ENCODE assay signal across 22 mouse cellular contexts in genomic region chr13:98392031-98392430, GRCm38 (mm10). TPM values are rescaled to one million over a fixed set of nuclear protein-coding genes. Genes with fewer than 3 reads are reported as not detected.
A peak's percentile ranks its signal among the peaks of the same experiment; 100 is the strongest.
DNase-seq lines count a peak whose midpoint lies in the region; ATAC-seq lines count a peak whose summit lies in the region.
"Had no signal": no experiment of that assay in that cellular context is flagged by ENCODE, and none has a peak within 500 bp of the region (broad histone marks: within the 10 kb centered on the region; RNA-seq: fewer than 3 reads in every experiment).

No protein-coding gene starts in this region.

- DNase-seq in kidney, adult 9 months, result no peak
- DNase-seq in midbrain, embryonic 11.5 days (ENCODE audit: low spot score, missing footprints), result peak; percentile 91
- no peak for DNase-seq in embryonic facial prominence, embryonic 11.5 days (ENCODE audit: low spot score)
- DNase-seq: cerebellum, adult 11 months; cerebellum, adult 9-11 months; gastrocnemius, postnatal 36 days had no signal

- peaks cover 47% of the 10 kb centered on the region for H3K4me1 ChIP-seq in kidney, embryonic 15.5 days
- H3K4me1 ChIP-seq in midbrain, embryonic 11.5 days (ENCODE audit: control insufficient read depth, insufficient read depth, low read length), result peaks cover 7% of the 10 kb centered on the region; the same call in 1 of the 2 replicates
- H3K4me1 ChIP-seq in midbrain, embryonic 16.5 days (ENCODE audit: control insufficient read depth, insufficient read depth, low read length), result peaks cover 10% of the 10 kb centered on the region; the same call in 1 of the 2 replicates
- H3K4me1 ChIP-seq in embryonic facial prominence, embryonic 11.5 days (ENCODE audit: control insufficient read depth, insufficient read depth, low read length), result peaks cover 7% of the 10 kb centered on the region; the same call in 1 of the 2 replicates
- peaks cover 43% of the 10 kb centered on the region for H3K4me1 ChIP-seq in limb, embryonic 13.5 days
- peaks cover 19% of the 10 kb centered on the region for H3K4me1 ChIP-seq in heart, embryonic 12.5 days (replicated peaks)

- H3K9ac ChIP-seq in kidney, embryonic 15.5 days, result no peak overlapping the region
- no peak overlapping the region for H3K9ac ChIP-seq in midbrain, embryonic 11.5 days (ENCODE audit: low read length)
- no peak overlapping the region for H3K9ac ChIP-seq in midbrain, embryonic 16.5 days (ENCODE audit: low read depth, low read length)
- no peak overlapping the region for H3K9ac ChIP-seq in embryonic facial prominence, embryonic 11.5 days (replicated peaks; ENCODE audit: low read length)
- H3K9ac ChIP-seq in limb, embryonic 13.5 days, result no peak overlapping the region
- H3K9ac ChIP-seq in heart, embryonic 12.5 days, result no peak overlapping the region
- H3K9ac ChIP-seq: midbrain, embryonic 12.5 days had no signal

- no peak overlapping the region for H3K4me3 ChIP-seq in kidney, embryonic 15.5 days (replicated peaks)
- no peak overlapping the region for H3K4me3 ChIP-seq in midbrain, embryonic 11.5 days (ENCODE audit: low read depth, low read length)
- H3K4me3 ChIP-seq in midbrain, embryonic 16.5 days (ENCODE audit: low read depth, low read length), result no peak overlapping the region
- no peak overlapping the region for H3K4me3 ChIP-seq in embryonic facial prominence, embryonic 11.5 days (ENCODE audit: low read depth, low read length)
- no peak overlapping the region for H3K4me3 ChIP-seq in limb, embryonic 13.5 days
- H3K4me3 ChIP-seq in heart, embryonic 12.5 days, result no peak overlapping the region

- peak overlapping the region; percentile 79 for H3K4me2 ChIP-seq in kidney, embryonic 15.5 days
- H3K4me2 ChIP-seq in midbrain, embryonic 11.5 days, result no peak overlapping the region
- no peak overlapping the region for H3K4me2 ChIP-seq in midbrain, embryonic 16.5 days (ENCODE audit: low read length)
- no peak overlapping the region for H3K4me2 ChIP-seq in embryonic facial prominence, embryonic 11.5 days (ENCODE audit: low read depth, low read length)
- peak overlapping the region; percentile 84; the same call in 1 of the 2 replicates for H3K4me2 ChIP-seq in limb, embryonic 13.5 days (replicated peaks)
- H3K4me2 ChIP-seq in heart, embryonic 12.5 days, result no peak overlapping the region

- no peaks in the 10 kb centered on the region for H3K36me3 ChIP-seq in kidney, embryonic 15.5 days
- H3K36me3 ChIP-seq in midbrain, embryonic 11.5 days (ENCODE audit: control insufficient read depth, insufficient read depth, low read length), result no peaks in the 10 kb centered on the region
- no peaks in the 10 kb centered on the region for H3K36me3 ChIP-seq in midbrain, embryonic 16.5 days (ENCODE audit: control insufficient read depth, insufficient read depth, low read length)
- no peaks in the 10 kb centered on the region for H3K36me3 ChIP-seq in embryonic facial prominence, embryonic 11.5 days (replicated peaks; ENCODE audit: control insufficient read depth, insufficient read depth, low read depth, low read length)
- H3K36me3 ChIP-seq in limb, embryonic 13.5 days, result no peaks in the 10 kb centered on the region
- H3K36me3 ChIP-seq in heart, embryonic 12.5 days, result no peaks in the 10 kb centered on the region
- H3K36me3 ChIP-seq: intestine, embryonic 15.5 days; midbrain, embryonic 12.5 days had no signal

- H3K9me3 ChIP-seq in kidney, embryonic 15.5 days (replicated peaks), result no peaks in the 10 kb centered on the region
- H3K9me3 ChIP-seq in midbrain, embryonic 11.5 days (ENCODE audit: control insufficient read depth, low read length), result no peaks in the 10 kb centered on the region
- no peaks in the 10 kb centered on the region for H3K9me3 ChIP-seq in midbrain, embryonic 16.5 days (replicated peaks; ENCODE audit: control insufficient read depth, low read length, poor library complexity, severe bottlenecking)
- H3K9me3 ChIP-seq in embryonic facial prominence, embryonic 11.5 days (replicated peaks; ENCODE audit: control insufficient read depth, low read length), result no peaks in the 10 kb centered on the region
- no peaks in the 10 kb centered on the region for H3K9me3 ChIP-seq in limb, embryonic 13.5 days
- 0 out of 2 replicates have a peak, but pooled peaks cover 5% of the 10 kb centered on the region for H3K9me3 ChIP-seq in heart, embryonic 12.5 days (replicated peaks)
- H3K9me3 ChIP-seq: intestine, embryonic 15.5 days; midbrain, embryonic 12.5 days had no signal

- WGBS in kidney, embryonic 15.5 days, result 18% methylated on average over 6 of the region's 6 CpGs
- WGBS in midbrain, embryonic 11.5 days, result 16% methylated on average over 6 of the region's 6 CpGs
- WGBS in midbrain, embryonic 16.5 days, result 20% methylated on average over 6 of the region's 6 CpGs
- WGBS in embryonic facial prominence, embryonic 11.5 days, result 8% methylated on average over 6 of the region's 6 CpGs
- 28% methylated on average over 6 of the region's 6 CpGs for WGBS in limb, embryonic 13.5 days
- 34% methylated on average over 6 of the region's 6 CpGs for WGBS in heart, embryonic 12.5 days

- peak overlapping the region; percentile 85 for H3K27ac ChIP-seq in kidney, embryonic 15.5 days
- H3K27ac ChIP-seq in midbrain, embryonic 11.5 days (ENCODE audit: low read depth, low read length), result no peak overlapping the region
- no peak overlapping the region for H3K27ac ChIP-seq in midbrain, embryonic 16.5 days (ENCODE audit: low read length)
- H3K27ac ChIP-seq in embryonic facial prominence, embryonic 11.5 days (replicated peaks; ENCODE audit: low read depth, low read length), result peak overlapping the region; percentile 52; the same call in 1 of the 2 replicates
- peak overlapping the region; percentile 39; the same call in 1 of the 2 replicates for H3K27ac ChIP-seq in limb, embryonic 13.5 days
- no peak overlapping the region for H3K27ac ChIP-seq in heart, embryonic 12.5 days (ENCODE audit: poor library complexity, severe bottlenecking)
- H3K27ac ChIP-seq: intestine, embryonic 15.5 days; macrophage; midbrain, embryonic 12.5 days had no signal

- ATAC-seq in kidney, embryonic 15.5 days (replicated peaks; ENCODE audit: low FRiP score), result no peak
- no peak for ATAC-seq in midbrain, embryonic 11.5 days (ENCODE audit: low FRiP score)
- no peak for ATAC-seq in midbrain, embryonic 16.5 days
- no peak for ATAC-seq in embryonic facial prominence, embryonic 11.5 days (replicated peaks; ENCODE audit: insufficient number of reproducible peaks, low FRiP score, low TSS enrichment, low read depth)
- ATAC-seq in limb, embryonic 13.5 days (ENCODE audit: low FRiP score, low read depth), result no peak
- ATAC-seq in megakaryocyte-erythroid progenitor cell, adult 5-6 weeks (replicated peaks; ENCODE audit: low FRiP score, low TSS enrichment, poor library complexity, severe bottlenecking), result no peak
- no peak for ATAC-seq in heart, embryonic 12.5 days (ENCODE audit: insufficient number of reproducible peaks, low FRiP score)

- H3K27me3 ChIP-seq in kidney, embryonic 15.5 days, result peaks cover 57% of the 10 kb centered on the region
- H3K27me3 ChIP-seq in midbrain, embryonic 11.5 days (ENCODE audit: control insufficient read depth, insufficient read depth, low read length), result peaks cover 53% of the 10 kb centered on the region
- H3K27me3 ChIP-seq in midbrain, embryonic 16.5 days (ENCODE audit: control insufficient read depth, insufficient read depth, low read depth, low read length), result peaks cover 44% of the 10 kb centered on the region
- H3K27me3 ChIP-seq in embryonic facial prominence, embryonic 11.5 days (ENCODE audit: control insufficient read depth, insufficient read depth, low read length), result peaks cover 16% of the 10 kb centered on the region
- peaks cover 76% of the 10 kb centered on the region for H3K27me3 ChIP-seq in limb, embryonic 13.5 days
- H3K27me3 ChIP-seq in heart, embryonic 12.5 days (replicated peaks), result peaks cover 66% of the 10 kb centered on the region
- H3K27me3 ChIP-seq: Patski had no signal

RNA-seq across cellular contexts. Expression of gene Foxd1, which starts 38.0 kb away (rescaled TPM):
- polyA plus RNA-seq in kidney, embryonic 15.5 days (2015; fragmentation: Nextera tagmentation; extraction: Ambion mirVana), result 4.7 and 5.0 TPM in 2 replicates
- 4.4 and 5.2 TPM in 2 replicates for polyA plus RNA-seq in midbrain, embryonic 11.5 days (2014; fragmentation: Nextera tagmentation; extraction: Ambion mirVana)
- polyA plus RNA-seq in midbrain, embryonic 16.5 days (2015; fragmentation: Nextera tagmentation; extraction: Ambion mirVana), result 0.49 and 0.52 TPM in 2 replicates
- polyA plus RNA-seq in embryonic facial prominence, embryonic 11.5 days (2014; fragmentation: Nextera tagmentation; extraction: Ambion mirVana), result 7.7 and 8.2 TPM in 2 replicates
- polyA plus RNA-seq in limb, embryonic 13.5 days (2015; fragmentation: Nextera tagmentation; extraction: Ambion mirVana), result 0.19 TPM in 2 replicates
- total RNA-seq in megakaryocyte-erythroid progenitor cell, adult 5-6 weeks (2014; fragmentation: Nextera tagmentation), result not detected in 2 replicates
- total RNA-seq in megakaryocyte-erythroid progenitor cell, adult 5-6 weeks (2017), result not detected in 2 replicates
- 0.03 and 0.06 TPM in 2 replicates for polyA plus RNA-seq in heart, embryonic 12.5 days (2016; fragmentation: Nextera tagmentation; extraction: Ambion mirVana)
- total RNA-seq: common myeloid progenitor, adult 5-6 weeks; hematopoietic stem cell, adult 5-6 weeks; liver, adult 2 months; neutrophil, adult 5-6 weeks had no signal
- polyA plus RNA-seq: heart, embryonic 16.5 days; intestine, embryonic 15.5 days; liver, adult 2 months; liver, embryonic 16.5 days; lung, embryonic 16.5 days; macrophage had no signal

Comparison
In these comparisons a context has a peak if more than half of its experiments do, and no peak if none do; other contexts are left out.
1. H3K27ac ChIP-seq: peak in kidney, embryonic 15.5 days (single experiment), embryonic facial prominence, embryonic 11.5 days (single experiment) and limb, embryonic 13.5 days (single experiment); none in midbrain, embryonic 11.5 days (single experiment), midbrain, embryonic 16.5 days (single experiment) and heart, embryonic 12.5 days (single experiment).
2. H3K4me2 ChIP-seq: peak in kidney, embryonic 15.5 days (single experiment) and limb, embryonic 13.5 days (single experiment); none in midbrain, embryonic 11.5 days (single experiment), midbrain, embryonic 16.5 days (single experiment), embryonic facial prominence, embryonic 11.5 days (single experiment) and heart, embryonic 12.5 days (single experiment).